Mouse (Mus musculus): Measurements from ENCODE around the gene Arhgap17.

Arhgap17 gene

DNA sequence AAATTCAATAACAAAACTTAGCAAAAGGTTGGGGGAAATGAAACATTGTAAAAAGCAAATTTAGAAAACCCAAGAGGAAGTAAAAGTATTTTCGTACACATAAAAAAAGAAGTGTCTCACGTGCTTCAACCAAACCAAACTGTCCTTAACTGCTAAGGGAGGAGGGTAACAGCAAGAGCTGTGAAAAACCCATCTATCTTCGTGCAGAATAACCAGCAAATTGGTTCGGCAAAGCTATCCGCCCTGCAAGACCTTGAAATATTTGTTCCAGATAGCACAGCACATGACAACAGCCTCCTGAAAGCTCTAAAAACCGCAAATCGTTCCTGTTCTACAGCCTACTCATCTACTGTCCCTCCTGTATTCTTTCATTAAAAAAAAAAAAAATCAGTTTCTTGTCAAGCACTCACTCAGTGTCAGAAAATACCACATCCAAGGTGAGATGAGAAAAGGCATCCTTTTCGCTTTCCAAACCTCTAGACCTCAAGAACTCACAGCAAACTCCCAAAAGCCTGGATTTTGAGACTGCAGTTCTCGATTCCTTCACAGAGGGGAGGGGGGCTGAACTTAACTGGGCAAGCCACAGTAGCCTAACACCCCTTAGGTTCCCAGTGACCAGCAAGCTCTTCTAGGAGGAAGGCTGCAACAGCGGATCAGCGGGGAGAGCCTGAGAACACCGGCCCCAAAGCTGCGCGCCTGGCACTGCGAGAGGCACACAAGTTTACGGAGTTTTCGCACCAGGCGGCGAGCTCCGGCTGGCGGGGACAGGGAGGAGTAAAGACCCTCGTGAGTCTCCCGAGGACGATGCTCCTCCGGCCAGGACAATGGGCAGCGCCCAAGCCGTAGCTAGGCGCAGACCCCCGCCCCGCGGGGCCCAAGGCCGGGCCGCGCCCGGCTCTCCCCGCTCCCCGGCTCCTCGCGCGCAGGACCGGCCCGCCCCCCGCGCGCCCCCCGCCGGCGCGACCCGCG lies 653 bp downstream of the Arhgap17 start:
- no peak for DNase-seq (ENCODE audit: low spot score)

DNA sequence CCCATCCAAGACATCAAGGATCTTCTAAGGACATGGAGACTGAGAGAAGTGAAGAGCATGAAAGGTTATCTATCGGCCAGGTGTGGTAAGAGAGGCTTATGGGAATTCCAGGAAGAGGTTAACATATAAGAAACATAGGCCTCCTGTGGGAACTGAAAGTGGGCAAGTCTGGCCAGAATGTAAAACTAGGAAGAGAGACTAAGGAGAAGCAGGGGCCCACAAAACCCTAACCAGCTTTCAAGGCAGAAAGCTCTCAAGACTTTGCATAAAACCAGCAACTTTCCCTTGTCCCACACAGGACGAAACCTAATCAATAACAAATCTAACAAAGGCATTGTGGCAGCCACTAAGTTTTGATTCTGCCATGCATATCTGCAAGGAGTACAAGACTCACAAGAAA lies 1.5 kb downstream of the Arhgap17 start:
- no peak for DNase-seq (ENCODE audit: low spot score)

DNA sequence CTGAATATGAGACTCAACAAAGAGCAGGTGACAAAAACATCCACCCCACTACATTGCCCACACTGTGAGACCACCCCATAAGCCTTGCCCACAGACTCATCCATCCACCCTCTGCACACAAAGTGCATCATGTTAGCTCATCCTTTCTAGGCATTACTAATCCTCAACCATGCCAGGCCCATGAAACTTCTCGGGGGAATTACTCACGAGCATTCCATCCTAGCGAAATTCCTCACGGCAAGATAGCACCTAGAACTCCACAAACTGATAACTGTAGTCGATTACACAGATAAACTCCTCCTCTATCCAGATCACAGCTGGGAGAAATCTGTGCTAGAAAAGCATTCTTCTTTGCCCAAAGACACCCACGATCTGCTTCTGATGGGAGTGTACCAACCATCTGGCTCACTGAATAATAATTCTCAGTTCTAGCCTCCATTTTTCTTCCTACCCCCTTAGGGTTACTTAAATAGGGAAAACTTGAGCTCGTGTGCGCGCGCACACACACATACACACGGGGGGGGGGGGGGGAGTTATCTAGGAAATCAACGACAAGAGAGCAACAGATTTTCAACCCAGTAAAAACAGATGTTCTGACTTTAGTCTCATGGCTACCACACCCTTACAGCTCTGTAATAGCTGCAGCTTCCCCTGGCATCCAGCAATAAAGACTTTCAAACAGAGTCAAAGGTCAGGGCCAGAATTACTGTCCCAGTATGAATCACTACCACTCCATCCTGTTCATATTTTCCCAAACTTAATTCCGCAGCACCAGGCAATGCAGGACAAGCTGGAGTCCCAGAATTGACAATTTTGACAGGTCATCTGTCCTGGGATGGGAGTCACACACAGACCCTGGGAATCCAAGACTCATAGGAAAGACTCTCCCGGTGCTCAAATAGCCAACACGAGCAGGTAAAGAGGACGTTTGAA lies 2.2 kb downstream of the Arhgap17 start:
- DNase-seq (ENCODE audit: low spot score): no peak

DNA sequence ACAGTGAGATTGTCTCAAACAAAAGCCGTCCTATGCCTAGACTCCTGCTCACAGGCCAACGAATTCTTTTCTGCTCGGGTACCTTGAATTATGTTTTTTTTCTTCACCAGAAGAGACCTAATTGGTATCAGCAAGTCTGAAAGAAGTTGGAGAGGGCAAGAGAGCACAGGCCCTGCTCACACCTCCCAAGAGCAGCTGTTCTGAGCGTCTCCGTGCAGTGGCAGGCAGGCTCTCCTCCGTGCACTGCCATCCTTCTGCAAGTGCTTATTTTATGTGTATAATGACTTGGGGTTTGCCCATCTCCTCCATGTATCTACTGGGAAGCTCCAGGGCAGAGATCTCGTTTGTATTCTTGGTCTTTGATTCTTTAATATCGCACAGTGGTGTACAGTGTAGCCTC lies 2.9 kb downstream of the Arhgap17 start:
- DNase-seq (ENCODE audit: low spot score): no peak

DNA sequence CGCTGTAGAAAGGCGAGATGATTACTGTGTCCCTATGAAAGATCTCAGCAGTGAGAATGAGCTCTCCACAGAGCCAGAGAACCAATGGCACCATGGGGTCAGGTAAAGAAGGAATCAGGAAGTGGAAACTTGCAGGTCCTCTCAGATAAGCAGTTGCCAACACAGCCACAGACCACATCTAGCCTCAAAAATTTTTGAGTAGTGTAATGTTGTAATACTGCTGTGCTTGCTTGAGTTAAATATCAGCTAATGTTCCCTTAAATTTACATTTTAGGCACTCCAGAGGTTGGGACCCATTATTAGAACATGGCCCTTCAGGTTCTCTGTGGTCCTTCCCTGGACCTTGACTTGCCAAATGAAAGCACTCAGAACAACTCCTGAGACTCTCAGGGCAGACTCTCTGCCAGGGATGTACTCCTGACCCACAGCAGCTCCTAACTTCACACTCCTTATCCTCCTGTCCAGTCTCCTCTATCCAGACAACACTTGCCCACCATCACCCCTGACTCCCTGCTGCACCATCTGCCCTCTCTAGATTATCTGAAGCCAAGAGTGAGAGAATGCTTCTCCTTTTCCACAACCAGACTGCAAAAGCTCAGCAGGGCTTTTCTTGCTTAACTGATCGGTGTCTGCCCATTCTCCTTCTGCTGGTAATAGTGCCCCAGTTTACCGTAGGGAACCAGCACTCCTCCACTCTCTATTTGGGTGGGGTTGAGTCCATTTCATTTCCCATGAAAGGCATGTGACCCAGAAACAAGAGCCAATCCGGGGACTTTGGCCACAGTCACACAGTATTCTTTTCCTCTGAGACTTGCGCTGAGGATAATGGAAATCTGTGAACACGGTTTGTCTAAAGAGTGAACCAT lies 3.6 kb downstream of the Arhgap17 start:
- DNase-seq (ENCODE audit: low spot score): no peak

DNA sequence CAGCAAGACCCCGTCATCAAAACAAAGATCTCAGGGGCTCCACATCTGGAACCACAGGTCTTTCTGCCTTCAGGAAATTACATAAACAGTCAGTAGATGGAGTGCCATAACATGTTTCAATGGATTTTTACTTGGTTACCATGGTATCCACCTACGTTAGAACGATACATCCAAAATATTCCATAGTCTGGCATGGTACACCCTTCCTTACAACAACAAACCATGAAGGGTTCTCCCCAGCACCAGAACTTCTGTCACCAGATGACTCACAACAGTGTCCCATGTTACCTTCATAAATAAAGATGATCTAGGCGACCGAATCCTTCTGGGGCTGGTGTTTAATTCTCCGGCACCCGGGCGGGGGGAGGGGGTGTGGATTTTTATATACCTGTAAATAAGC lies 5.7 kb downstream of the Arhgap17 start:
- DNase-seq (ENCODE audit: low spot score): no peak

DNA sequence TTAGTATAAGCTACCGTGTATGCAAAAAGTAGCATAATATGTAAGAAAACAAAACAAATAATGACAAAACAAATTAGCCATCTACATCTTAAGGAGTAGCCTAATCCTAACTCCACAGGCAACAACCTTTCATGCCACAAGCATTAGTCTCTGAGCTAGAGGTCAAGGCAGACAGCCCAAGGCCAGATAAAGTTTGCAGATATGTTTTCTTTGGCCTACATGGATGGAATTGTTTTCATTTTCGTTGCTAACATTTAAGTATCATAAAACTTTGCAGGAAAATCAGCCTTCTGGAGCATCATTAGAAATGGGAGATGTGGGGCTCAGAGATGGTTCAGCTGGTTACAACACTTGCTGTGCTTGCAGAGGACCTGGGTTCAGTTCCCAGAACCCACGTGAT lies 6.9 kb downstream of the Arhgap17 start:
- no peak for DNase-seq (ENCODE audit: low spot score)

DNA sequence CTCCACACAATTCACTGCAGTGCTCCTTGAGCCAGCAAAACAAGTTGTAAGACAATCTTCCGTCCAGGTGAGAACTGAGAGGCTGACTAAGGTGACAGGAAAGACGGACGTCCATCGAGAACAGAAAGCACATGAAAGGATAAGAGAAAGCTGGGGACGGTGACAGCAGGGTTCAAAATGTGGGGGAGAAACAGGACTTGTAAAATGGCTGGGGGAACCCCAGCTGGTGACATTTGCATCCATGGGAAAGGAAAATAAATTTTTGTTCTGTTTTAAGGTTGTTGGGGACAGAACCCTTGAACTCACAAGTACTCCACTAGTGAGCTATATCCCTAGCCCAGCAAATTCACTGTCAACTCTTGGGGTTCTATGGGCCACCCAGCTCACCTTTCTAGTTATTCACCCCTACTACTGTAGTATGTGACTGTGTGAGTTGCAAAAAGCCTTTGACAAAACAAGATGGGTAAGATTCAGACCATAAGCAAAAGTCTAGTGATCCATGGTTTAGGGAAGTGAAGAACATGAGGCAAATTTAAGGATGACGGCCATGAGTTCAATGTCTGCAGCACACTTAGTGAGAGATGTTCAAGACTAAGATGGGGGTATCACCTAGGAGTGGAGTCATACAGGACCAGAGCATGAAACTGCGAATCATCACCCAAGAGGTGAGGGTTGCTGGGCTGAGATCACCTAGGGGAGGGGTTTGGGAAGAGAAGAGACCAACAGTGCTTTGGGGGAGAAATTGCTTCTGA lies 8.3 kb downstream of the Arhgap17 start:
- DNase-seq (ENCODE audit: low spot score): no peak

DNA sequence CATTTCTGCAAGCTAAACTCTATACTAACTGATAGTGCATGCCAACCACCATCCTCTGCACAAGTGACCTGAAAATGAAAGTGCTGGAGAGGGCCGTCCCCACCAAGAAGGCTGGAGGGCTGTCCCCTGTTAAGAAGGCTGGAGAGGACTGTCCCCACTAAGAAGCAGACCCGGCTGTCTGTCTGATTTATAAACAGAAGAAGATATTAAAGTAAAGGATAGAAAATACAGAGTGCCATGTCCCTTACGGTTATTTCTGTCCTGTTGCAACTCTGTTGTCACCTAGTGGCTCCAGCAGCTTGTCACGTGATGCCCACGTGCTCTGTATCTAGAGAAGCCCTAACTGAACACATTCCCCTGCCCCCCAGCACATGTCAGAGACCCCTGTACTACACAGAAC lies 9.5 kb downstream of the Arhgap17 start:
- no peak for DNase-seq (ENCODE audit: low spot score)

DNA sequence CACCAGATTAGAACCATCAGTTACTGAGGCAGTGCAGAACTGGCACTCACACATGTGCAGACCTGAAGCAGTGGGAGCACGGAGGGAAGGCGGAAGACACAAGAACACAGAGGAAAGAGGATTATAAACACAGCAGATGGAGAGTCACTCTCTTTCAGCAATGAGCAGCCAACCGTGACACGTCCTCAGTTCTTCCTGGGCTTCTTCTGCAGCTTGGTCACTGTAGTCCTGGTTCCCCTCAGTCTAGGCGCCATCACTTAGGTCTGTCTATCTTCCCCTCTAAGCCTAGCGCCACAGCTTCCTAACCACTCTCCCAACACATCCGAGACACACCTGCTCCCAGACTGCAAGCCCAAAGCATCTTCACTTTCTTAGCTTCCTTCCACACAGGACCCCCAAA lies 10.6 kb downstream of the Arhgap17 start:
- no peak for DNase-seq (ENCODE audit: low spot score)

DNA sequence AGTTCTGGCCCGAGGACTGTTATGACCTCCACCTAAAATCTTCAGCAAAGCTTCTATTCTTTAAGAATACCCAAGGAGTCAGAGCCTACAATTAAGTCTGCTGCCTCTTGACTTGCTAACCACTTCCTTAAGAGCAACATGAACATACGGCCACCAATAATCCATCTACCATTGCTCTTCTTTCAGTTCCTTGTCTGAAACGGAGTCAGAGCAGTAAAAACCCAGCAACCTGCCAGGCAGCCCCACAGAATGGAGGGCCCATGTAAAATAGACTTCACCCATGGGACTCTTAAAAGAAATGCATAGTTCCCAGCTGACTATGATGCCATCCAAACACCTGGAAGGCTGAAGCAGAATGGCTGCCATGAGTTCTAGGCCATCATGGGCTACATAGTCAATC lies 13.6 kb downstream of the Arhgap17 start:
- no peak for DNase-seq (ENCODE audit: low spot score)

DNA sequence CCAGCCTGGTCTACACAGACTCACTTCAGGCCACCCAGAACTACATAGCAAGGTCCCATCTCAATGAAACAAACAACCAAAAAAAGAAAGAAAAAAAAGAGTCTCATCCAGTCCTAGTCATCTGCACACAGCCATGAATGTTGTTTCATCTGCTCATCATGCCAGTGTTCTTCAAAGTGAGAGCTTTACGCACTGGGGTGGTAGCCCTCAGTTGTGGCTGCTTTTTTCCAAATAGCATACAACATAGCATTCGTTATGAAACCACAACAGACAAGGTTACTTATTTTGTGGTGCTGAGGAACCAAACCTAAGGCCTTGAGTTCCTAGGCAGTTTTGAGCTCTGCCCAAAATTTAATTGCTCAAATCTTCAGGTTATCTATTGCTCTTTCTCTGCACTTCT lies 14.9 kb downstream of the Arhgap17 start:
- DNase-seq (ENCODE audit: low spot score): no peak

DNA sequence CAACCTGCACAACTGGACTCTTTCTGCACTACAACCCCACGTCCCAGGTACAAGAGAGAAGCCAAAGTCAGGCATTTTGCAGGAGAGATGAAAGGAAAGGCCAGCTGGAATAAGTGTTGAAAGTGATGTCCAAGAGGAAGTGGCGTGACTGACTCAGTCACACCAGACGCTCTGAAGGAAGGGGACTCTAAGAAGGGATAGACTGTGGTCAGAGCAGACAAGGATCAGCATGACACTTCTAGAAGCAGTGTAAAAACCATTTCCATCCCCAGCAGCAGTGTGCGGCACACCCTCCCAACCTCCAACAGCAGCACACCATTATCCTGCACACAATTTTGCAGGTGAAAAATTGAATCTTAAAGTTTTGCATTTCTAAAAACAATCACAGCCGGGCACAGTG lies 15.3 kb downstream of the Arhgap17 start:
- no peak for DNase-seq (ENCODE audit: low spot score)

DNA sequence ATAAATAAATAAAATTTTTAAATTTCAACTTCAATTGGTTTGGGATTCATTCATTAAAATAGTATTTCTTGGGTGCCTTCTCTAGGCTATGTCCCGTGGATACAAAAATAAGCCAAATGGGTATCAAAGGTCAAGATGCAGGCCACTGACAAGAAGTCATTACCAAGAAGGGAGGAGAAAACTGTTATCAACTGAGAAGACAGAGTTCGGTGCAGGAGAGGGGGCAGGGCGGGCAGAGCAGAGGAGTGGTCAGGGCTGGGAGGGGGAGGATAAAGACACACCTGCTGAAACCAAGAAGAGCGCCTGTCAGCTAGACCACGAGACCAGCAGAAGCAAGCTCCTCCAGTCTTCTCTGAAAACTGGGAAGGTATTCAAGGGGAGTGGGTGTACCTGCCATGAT lies 15.8 kb downstream of the Arhgap17 start:
- DNase-seq (ENCODE audit: low spot score): no peak

DNA sequence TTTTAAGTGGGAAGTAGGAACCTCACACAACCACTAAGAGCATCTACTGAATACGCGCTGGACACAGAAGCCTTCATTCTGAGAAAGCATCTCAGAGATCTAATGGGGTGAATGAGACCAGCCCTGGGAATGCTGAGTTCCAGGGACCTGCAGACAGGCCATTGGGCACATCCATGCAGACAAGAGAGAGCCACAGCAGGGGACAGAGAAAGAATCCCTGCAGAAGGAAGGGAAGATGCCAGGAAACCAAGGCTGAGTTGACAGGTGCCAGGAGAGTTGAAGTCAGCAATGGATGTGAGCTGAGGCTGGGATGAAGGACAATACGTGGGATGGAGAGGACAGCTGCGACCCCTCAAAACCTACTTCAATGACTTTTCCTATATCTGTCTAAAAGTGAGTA lies 16.6 kb downstream of the Arhgap17 start:
- no peak for DNase-seq (ENCODE audit: low spot score)

DNA sequence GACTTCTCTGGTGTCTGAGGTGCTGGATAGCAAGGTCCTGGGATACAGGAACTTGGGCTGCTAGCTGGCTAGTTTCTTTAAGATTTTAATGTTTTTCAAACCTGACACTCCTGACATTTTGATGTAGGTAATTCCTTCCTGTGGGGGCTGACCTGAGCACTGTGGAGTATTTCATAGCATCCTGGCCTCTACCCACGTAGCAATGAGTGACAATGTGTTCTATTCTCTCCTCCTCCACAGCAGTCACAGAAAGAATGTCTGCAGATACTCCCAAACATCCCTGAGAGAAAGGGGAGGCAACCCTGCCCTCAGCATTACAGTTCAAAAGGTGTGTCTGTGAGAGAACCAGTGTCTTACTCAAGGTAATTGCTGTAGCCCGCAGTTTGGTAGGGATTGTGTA lies 19.5 kb downstream of the Arhgap17 start:
- no peak for DNase-seq (ENCODE audit: low spot score)

DNA sequence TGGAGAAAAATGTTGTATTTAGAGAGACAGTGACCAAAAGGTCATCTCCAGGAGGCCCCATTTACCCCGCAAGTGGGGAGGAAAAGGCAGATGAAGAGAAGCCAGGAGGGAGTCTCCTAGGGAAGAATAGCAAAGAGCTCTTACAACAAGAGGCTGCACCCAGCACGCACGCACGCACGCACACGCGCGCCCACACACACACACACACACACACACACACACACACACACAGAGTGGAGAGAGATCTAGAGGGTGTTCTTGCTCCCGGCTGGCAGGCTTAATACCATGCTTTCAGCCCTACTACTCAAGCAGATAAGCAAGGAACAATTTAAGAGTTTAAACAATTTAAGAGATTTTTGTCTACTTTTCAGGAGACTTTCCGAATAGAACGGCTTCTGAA lies 19.9 kb downstream of the Arhgap17 start:
- no peak for DNase-seq (ENCODE audit: low spot score)

DNA sequence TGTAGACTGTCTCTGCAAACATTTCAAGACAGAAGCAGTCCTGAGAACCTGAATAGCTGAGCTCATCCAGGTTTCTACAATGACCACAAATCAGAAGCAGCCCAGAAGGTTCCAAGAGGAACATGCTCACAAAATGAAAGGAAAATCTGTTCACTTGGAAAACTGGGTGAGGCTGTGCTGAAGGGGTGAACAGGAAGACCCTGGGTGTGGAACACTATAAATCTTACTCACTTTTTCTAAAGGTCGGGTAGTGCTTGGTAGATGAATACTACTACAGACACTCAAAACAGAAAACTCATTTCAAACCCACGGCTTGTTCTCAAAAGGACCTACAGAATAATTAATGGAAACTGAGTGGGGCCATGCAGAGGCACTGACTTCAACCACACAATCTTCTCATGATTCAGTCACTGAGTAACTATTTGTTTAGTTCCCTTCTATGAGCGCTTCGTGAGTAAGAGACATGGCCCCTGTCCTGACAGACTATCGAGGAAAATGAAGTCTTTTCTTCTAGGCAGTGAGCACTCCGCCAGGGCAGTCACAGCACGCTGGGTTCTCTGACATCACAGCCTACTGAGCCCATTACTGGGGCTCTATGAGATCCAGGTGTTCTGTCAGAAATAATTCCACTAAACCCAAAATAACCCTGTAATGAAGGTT lies 23.0 kb downstream of the Arhgap17 start:
- DNase-seq (ENCODE audit: low spot score): no peak

DNA sequence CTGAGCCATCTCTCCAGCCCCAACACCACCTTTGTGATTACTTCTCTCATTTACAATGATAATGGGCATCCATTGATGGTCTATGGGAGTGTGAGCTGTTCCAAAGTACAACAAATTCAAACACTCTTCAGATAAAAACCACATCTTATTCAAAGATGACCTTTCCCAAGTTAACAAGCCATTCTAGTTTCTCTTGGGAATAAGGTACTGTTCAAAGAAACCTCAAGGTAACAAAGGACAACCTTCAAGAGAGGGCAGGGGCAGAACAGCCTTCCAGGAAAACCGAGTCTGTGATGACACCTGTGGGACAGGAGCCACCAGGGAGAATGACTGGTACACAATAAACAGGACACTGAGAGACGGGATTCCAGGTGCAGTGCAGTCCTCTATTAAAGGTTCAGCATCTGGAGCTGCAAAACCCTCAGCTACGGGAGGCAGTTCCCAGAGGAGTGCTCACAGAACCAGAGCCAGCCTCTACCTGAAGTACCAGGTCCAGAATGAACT lies 24.6 kb downstream of the Arhgap17 start:
- no peak for DNase-seq (ENCODE audit: low spot score)

DNA sequence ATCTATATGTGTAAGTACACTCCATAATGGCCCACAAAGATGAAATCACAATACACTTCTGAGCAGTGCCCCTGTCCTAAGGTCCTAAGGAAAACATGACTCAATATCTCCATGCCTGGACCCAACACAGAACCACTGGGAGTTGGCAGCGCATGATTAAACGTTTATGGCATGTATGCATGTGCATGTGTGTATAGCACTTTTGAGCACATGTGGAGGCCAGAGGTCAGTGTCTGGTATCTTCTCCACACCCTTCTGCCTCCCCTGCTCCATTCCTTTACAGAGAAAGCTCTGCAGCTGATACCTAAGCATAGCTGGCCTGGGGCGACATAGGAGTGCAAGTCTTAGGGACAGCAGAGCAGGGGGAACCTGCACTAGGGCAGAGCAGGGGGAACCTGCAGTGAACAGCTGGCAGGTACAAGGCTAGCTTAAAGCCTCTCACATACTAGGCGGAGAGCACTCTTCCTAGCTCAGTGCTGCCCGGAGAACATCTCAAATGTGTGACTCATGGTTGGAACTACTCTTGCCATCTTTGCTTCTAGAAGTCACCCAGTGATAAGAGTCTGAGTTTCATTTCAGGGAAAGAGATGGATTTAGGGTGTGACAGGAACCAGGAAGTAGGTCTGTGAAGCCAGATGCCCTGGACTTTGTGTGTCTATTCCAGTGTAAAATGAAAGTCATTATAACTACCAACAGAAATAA lies 25.5 kb downstream of the Arhgap17 start:
- no peak for DNase-seq (ENCODE audit: low spot score)
